9 mouse cellular contexts compared by ENCODE assay signal in the genomic region with DNA sequence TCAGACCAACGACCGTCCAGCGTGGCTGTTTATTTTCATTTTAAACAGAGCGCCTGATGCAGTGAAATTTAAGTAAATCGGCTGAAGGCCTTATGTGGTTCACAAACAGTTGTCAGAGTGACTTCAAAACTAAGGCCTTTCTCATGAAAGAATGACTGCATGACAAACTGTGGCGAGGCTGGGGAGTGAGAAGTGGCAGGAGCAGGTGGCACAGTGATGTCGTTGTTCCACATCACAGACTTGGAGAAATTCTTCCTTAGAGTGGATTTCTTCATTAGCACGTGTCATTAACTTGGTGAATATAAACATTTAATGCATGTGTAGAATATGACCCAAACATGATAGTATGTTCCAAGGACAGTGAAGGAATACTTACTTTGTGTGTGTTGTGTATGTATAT.
"Had no signal": no experiment of that assay in that cellular context is flagged by ENCODE, and none has a peak within 500 bp of the region (broad histone marks: within the 10 kb centered on the region; RNA-seq: fewer than 3 reads in every experiment).

No protein-coding gene starts in this region.

- H3K27ac ChIP-seq: liver, embryonic 12.5 days; midbrain, embryonic 10.5 days had no signal

- H3K27me3 ChIP-seq: limb, embryonic 15.5 days; liver, embryonic 12.5 days had no signal

- H3K4me2 ChIP-seq: limb, embryonic 15.5 days; liver, embryonic 12.5 days had no signal

- DNase-seq: kidney, adult 11 months; kidney, postnatal 14 days; left cerebral cortex, postnatal 4 days; midbrain, embryonic 14.5 days; right cerebral cortex, postnatal 25 days; thymus, postnatal 36 days had no signal

- H3K9ac ChIP-seq: limb, embryonic 15.5 days; liver, embryonic 12.5 days had no signal

- ATAC-seq: liver, embryonic 12.5 days had no signal

- H3K4me3 ChIP-seq: limb, embryonic 15.5 days; liver, embryonic 12.5 days; midbrain, embryonic 10.5 days had no signal

- H3K9me3 ChIP-seq: limb, embryonic 15.5 days; liver, embryonic 12.5 days; midbrain, embryonic 10.5 days had no signal

- H3K4me1 ChIP-seq: limb, embryonic 15.5 days; midbrain, embryonic 10.5 days had no signal
